Mouse (Mus musculus) heart, embryonic 13.5 days (tissue): ENCODE measurements around the gene Bmp4. TPM values are rescaled to one million over a fixed set of nuclear protein-coding genes. Genes with fewer than 3 reads are reported as not detected.

Experiments used
- ATAC-seq: fragments of 200-750 bp; cut with Nextera tagmentation; 2 replicates; pipeline ENCODE4 v1.8.0; 2017; ENCODE audit warnings: moderate TSS enrichment; ENCODE audit not compliant: insufficient number of reproducible peaks, low FRiP score, low TSS enrichment; ENCODE audit errors: extremely low read depth
- H3K27ac ChIP-seq: fragments of 300-500 bp; sonication (generic); replicated peaks from 2 replicates; pipeline ENCODE4 v1.5.1; 2015; ENCODE audit warnings: moderate library complexity, mild to moderate bottlenecking, inconsistent platforms
- H3K27me3 ChIP-seq: fragments of 300-500 bp; sonication (generic); replicated peaks from 2 replicates; pipeline ENCODE4 v1.6.1; 2015; ENCODE audit warnings: mild to moderate bottlenecking, inconsistent platforms
- H3K36me3 ChIP-seq: fragments of 300-500 bp; sonication (generic); 2 replicates; pipeline ENCODE4 v1.6.1; 2015; ENCODE audit warnings: mild to moderate bottlenecking, inconsistent platforms
- H3K4me1 ChIP-seq: fragments of 300-500 bp; sonication (generic); 2 replicates; pipeline ENCODE4 v1.6.1; 2015; ENCODE audit warnings: inconsistent platforms
- H3K4me2 ChIP-seq: fragments of 300-500 bp; sonication (generic); 2 replicates; pipeline ENCODE4 v1.6.1; 2015; ENCODE audit warnings: inconsistent platforms, mild to moderate bottlenecking, moderate library complexity
- H3K4me3 ChIP-seq: fragments of 300-500 bp; sonication (generic); 2 replicates; pipeline ENCODE4 v1.5.1; 2015; ENCODE audit warnings: moderate library complexity, mild to moderate bottlenecking, inconsistent platforms
- H3K9ac ChIP-seq: fragments of 300-500 bp; sonication (generic); 2 replicates; pipeline ENCODE4 v1.6.1; 2015; ENCODE audit warnings: inconsistent platforms, mild to moderate bottlenecking, moderate library complexity
- H3K9me3 ChIP-seq: fragments of 300-500 bp; sonication (generic); 2 replicates; pipeline ENCODE4 v1.6.1; 2016; ENCODE audit warnings: inconsistent platforms
- WGBS: fragments of 180-500 bp; shearing (Covaris S2); methylation state at CpG from one replicate; pipeline ENCODE4 v1.1.7; 2015; ENCODE audit warnings: mixed read lengths; 5-methylcytosine and 5-hydroxymethylcytosine counted together
- polyA plus RNA-seq: library from polyadenylated mRNA; unstranded; fragments of >200 nt; fragmentation: Nextera tagmentation; extraction: Ambion mirVana; gene quantifications from 2 replicates; pipeline ENCODE4 v1.2.1, GENCODE M21; 2015

The Bmp4 gene
- polyA plus RNA-seq, 1 experiment from 2014 or later, result 23.9 TPM

DNA sequence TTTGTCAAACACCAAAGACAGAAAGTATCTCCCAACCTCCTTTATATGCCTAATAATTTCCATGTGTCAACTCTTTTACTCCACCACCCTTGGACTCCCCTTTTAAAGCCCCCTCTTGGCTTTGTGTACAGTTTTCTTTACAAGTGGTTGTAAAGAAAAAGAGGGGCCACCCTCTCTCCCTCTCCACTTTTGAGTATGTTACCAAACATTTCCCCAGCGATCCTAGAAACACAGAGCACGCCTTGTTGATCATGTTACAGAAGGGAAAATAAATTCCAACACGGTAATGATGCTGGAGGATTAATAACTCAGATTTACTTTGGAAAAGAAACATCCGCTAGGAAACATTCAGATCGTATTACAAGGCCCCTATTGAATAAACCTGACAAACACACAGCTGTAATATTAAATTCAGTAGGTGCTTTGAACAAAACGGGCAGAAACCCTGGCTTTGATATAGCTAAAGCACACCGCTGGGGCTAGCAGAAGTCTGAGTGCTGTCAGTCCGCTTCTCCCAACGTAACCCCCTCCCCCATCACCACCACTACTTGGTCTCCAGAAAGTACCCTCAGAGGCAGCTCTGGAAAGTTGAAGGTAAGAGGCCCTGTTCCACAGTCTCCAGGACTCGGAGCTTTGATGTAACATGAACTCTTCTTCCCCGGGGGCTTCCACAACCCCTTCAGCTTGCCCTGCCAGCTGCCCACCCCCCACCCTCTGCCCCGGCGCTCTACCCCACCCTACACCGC lies 5.3 kb downstream of the Bmp4 start:
- Histone ChIP-seq H3K4me3 (peak overlapping the region; percentile 70), H3K4me2 (peak overlapping the region; percentile 85), H3K9me3 (no peaks in the 10 kb centered on the region), H3K36me3 (peaks cover 16% of the 10 kb centered on the region), H3K4me1 (peaks cover 49% of the 10 kb centered on the region), H3K9ac (peak overlapping the region; percentile 83), H3K27me3 (peaks cover 35% of the 10 kb centered on the region), H3K27ac (peak overlapping the region; percentile 32; the same call in 1 of the 2 replicates)
- WGBS, result 22% methylated on average over 14 of the region's 14 CpGs
- ATAC-seq, result no peak

GRCm38 (mm10) chr14:46381457-46381856 lies 9.0 kb downstream of the Bmp4 start:
- Histone ChIP-seq H3K4me1 (peaks cover 41% of the 10 kb centered on the region), H3K9me3 (no peaks in the 10 kb centered on the region), H3K4me3 (no peak overlapping the region), H3K36me3 (peaks cover 16% of the 10 kb centered on the region), H3K9ac (no peak overlapping the region), H3K4me2 (no peak overlapping the region), H3K27ac (no peak overlapping the region), H3K27me3 (peaks cover 21% of the 10 kb centered on the region)
- WGBS, result 51% methylated on average over 6 of the region's 6 CpGs
- no peak for ATAC-seq

- WGBS, result 13% methylated on average over 28 of the region's 31 CpGs
These were observed 10.2 kb downstream of the Bmp4 start for GRCm38 (mm10) chr14:46380286-46380721.

GRCm38 (mm10) chr14:46379285-46379684 lies 11.2 kb downstream of the Bmp4 start, which contains the start of gene Gm15217:
Gene Gm15217, plus strand, starts transcription at chr14:46379414.
- Histone ChIP-seq H3K9ac (peak within 1 kb of the TSS; percentile 75), H3K4me2 (peak within 1 kb of the TSS; percentile 76), H3K9me3 (no peaks in the 10 kb centered on the region), H3K27ac (no peak within 1 kb of the TSS), H3K4me1 (peaks cover 27% of the 10 kb centered on the region), H3K36me3 (peaks cover 15% of the 10 kb centered on the region), H3K27me3 (peaks cover 20% of the 10 kb centered on the region), H3K4me3 (peak within 1 kb of the TSS; percentile 45)
- ATAC-seq, result no peak
- WGBS, result 79% methylated on average over 12 of the region's 12 CpGs

More at GRCm38 (mm10) chr14:46380286-46380721, 10.2 kb downstream of the Bmp4 start:
- Histone ChIP-seq H3K36me3 (peaks cover 16% of the 10 kb centered on the region), H3K27me3 (peaks cover 21% of the 10 kb centered on the region), H3K9me3 (no peaks in the 10 kb centered on the region), H3K4me3 (peak overlapping the region; percentile 45), H3K27ac (no peak overlapping the region), H3K4me2 (peak overlapping the region; percentile 76), H3K4me1 (peaks cover 31% of the 10 kb centered on the region), H3K9ac (peak overlapping the region; percentile 75)
- ATAC-seq, result no peak

DNA sequence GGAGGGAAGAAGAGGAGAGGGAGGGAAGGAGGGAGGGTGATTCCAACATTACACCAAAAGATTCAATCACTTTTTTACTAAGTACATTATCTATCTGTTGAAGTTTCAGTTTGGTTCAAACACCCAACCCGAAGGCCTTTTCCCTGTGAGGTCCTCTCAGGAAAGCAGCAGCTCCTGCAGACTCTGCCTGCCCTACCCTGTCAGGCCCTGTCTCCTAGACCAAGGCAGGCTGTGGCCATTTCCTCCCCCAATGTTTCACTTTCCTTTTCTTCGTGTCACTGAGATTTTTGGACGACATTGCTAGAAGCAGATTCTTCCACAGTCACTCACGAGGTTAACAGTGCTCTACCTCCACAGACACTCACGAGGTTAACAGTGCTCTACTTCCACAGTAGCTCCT lies 14.7 kb downstream of the Bmp4 start:
- Histone ChIP-seq H3K36me3 (no peaks in the 10 kb centered on the region), H3K9ac (no peak overlapping the region), H3K4me1 (peaks cover 14% of the 10 kb centered on the region), H3K27ac (no peak overlapping the region), H3K4me3 (no peak overlapping the region), H3K4me2 (no peak overlapping the region), H3K9me3 (no peaks in the 10 kb centered on the region), H3K27me3 (peaks cover 7% of the 10 kb centered on the region; the same call in 1 of the 2 replicates)
- WGBS, result 53% methylated on average over 5 of the region's 5 CpGs
- no peak for ATAC-seq

DNA sequence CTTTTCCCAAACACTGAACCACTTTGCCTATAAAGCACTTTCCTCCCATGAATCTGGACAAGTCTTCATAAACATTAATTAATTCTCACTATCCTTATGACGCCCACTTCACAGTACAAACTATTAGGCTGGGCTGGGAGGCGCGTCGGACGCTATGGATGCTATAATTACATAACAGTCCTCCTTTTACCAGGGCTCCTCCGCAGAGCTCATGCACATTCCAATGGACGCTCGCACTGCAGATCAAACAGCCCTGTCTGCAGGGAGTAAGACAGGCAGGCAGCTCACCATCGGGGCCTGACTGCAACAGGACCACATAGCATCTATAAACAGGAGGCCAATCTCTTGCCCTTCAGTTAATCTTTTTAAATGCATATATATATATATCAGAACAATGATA lies 18.0 kb downstream of the Bmp4 start:
- Histone ChIP-seq H3K4me2 (no peak overlapping the region), H3K4me1 (0 out of 2 replicates have a peak, but pooled peaks cover 3% of the 10 kb centered on the region), H3K9ac (no peak overlapping the region), H3K27ac (no peak overlapping the region), H3K36me3 (no peaks in the 10 kb centered on the region), H3K4me3 (no peak overlapping the region), H3K9me3 (no peaks in the 10 kb centered on the region), H3K27me3 (no peaks in the 10 kb centered on the region)
- 31% methylated on average over 9 of the region's 9 CpGs for WGBS
- ATAC-seq, result no peak

GRCm38 (mm10) chr14:46363209-46363608 lies 27.3 kb downstream of the Bmp4 start:
- no peak for ATAC-seq
- Histone ChIP-seq H3K9ac (no peak overlapping the region), H3K4me2 (no peak overlapping the region), H3K27me3 (no peaks in the 10 kb centered on the region), H3K36me3 (no peaks in the 10 kb centered on the region), H3K4me1 (no peaks in the 10 kb centered on the region), H3K4me3 (no peak overlapping the region), H3K27ac (no peak overlapping the region), H3K9me3 (no peaks in the 10 kb centered on the region)
- 36% methylated on average over 10 of the region's 10 CpGs for WGBS

GRCm38 (mm10) chr14:46357696-46358095 lies 32.8 kb downstream of the Bmp4 start:
- Histone ChIP-seq H3K36me3 (no peaks in the 10 kb centered on the region), H3K4me3 (no peak overlapping the region), H3K27me3 (no peaks in the 10 kb centered on the region), H3K9ac (no peak overlapping the region), H3K9me3 (no peaks in the 10 kb centered on the region), H3K4me1 (no peaks in the 10 kb centered on the region), H3K27ac (no peak overlapping the region), H3K4me2 (no peak overlapping the region)
- ATAC-seq, result no peak
- 73% methylated on average over 8 of the region's 8 CpGs for WGBS

- no peak overlapping the region for H3K4me3 ChIP-seq
- H3K9ac ChIP-seq, result no peak overlapping the region
- no peaks in the 10 kb centered on the region for H3K4me1 ChIP-seq
- H3K9me3 ChIP-seq, result no peaks in the 10 kb centered on the region
- WGBS, result 66% methylated on average over 7 of the region's 7 CpGs
- H3K27ac ChIP-seq, result no peak overlapping the region
- H3K27me3 ChIP-seq, result no peaks in the 10 kb centered on the region
- ATAC-seq, result no peak
- no peaks in the 10 kb centered on the region for H3K36me3 ChIP-seq
- no peak overlapping the region for H3K4me2 ChIP-seq
These were observed 33.2 kb downstream of the Bmp4 start for GRCm38 (mm10) chr14:46357286-46357685.

- peaks cover 9% of the 10 kb centered on the region for H3K9me3 ChIP-seq
- ATAC-seq, result no peak
- no peak overlapping the region for H3K27ac ChIP-seq
- no peak overlapping the region for H3K4me2 ChIP-seq
- H3K27me3 ChIP-seq, result no peaks in the 10 kb centered on the region
- no peak overlapping the region for H3K4me3 ChIP-seq
- H3K9ac ChIP-seq, result no peak overlapping the region
- no peaks in the 10 kb centered on the region for H3K36me3 ChIP-seq
- H3K4me1 ChIP-seq, result no peaks in the 10 kb centered on the region
These were observed 45.7 kb downstream of the Bmp4 start for GRCm38 (mm10) chr14:46344750-46345149.

GRCm38 (mm10) chr14:46338801-46339200 lies 51.7 kb downstream of the Bmp4 start:
- WGBS, result 57% methylated on average over 11 of the region's 11 CpGs

More at GRCm38 (mm10) chr14:46338801-46339200, 51.7 kb downstream of the Bmp4 start:
- Histone ChIP-seq H3K27me3 (no peaks in the 10 kb centered on the region), H3K4me1 (no peaks in the 10 kb centered on the region), H3K9me3 (no peaks in the 10 kb centered on the region), H3K9ac (no peak overlapping the region), H3K27ac (no peak overlapping the region), H3K4me2 (no peak overlapping the region), H3K36me3 (no peaks in the 10 kb centered on the region), H3K4me3 (no peak overlapping the region)
- no peak for ATAC-seq
